Mouse (Mus musculus): Measurements from ENCODE around the gene Slc25a11.

The Slc25a11 gene

GRCm38 (mm10) chr11:70667271-70668150, 20.2 kb upstream of the Slc25a11 start:
- DNase-seq: no peak

- no peak for DNase-seq
Observed at GRCm38 (mm10) chr11:70666687-70667086, 19.4 kb upstream of the Slc25a11 start.

DNA sequence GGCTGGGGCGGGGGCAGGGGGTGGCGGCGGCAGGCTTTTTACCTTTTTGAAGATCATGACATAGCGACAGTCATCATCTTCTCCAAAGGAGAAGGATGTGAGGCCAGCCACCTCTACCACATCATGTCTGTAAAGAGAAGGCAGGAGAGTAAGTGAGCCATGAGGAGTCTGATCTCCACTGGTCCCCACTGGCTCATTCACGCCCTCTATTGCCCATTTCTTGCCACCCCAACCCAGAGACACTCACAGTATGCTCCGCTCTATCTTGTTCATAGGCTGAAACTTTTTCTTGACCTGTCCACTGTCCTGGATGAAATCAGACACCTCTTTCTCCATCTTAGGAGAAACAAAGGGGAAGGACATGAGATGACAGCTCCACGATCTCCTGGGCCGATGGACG, 17.5 kb upstream of the Slc25a11 start:
- no peak for DNase-seq

DNA sequence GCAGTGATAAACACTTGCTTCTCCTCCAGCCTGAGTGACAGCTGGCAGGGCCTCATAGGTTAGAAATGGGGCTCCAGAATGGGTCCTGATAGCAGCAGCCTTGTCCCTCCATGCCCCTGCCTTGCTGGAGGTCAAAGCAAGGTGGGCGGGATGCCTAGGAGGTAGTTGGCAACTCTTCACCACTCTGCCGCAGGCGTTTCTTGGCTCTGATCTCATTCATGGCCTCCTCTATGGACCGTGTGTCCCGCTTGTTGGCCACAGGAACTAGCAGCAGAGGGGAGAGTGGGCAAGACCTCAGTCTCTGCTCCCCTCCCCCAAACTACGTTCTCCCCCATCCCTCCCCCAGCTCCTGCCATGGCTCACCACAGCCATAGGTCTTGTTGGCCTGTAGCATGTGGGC, 16.7 kb upstream of the Slc25a11 start:
- no peak for DNase-seq

DNA sequence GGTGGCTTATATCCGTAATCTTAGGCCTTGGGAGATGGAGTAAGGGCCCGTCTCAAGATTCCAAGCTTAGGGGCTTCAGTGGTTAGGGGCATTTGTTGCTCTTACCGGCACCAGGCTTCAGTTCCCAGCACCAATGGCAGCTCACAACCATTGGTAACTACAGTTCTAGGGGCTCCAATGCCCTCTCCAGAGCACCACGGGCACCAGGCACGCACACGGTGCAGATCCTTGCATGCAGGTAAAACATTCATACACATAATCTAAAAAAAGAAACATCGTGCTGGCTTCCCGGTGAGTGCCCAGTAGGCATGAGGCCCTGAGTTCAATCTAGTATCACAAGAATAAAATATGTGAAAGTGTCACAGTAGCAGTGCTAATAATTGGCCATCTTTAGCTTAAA, 15.8 kb upstream of the Slc25a11 start:
- no peak for DNase-seq

GRCm38 (mm10) chr11:70660571-70660970, 13.3 kb upstream of the Slc25a11 start:
- DNase-seq: no peak

- no peak for DNase-seq
Observed at GRCm38 (mm10) chr11:70658942-70659341, 11.7 kb upstream of the Slc25a11 start.

DNA sequence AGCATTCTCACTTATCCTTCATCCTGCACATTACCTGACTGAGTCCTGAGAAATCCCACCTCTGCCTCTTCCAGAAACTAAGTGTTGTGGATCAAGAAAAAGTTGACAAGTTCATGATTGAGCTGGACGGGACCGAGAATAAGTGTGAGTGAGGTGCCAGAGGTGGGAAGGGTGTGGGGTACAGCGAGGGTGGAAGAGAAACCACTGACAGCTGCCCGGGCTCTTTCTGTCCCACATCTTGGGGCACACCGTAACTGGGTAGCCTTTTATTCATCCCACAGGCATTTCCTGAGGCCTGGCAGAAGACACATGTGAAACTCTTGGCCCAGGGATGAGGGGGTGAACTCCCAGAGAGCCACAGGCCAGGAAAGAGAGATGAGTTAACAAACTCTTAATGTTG, 11.2 kb upstream of the Slc25a11 start:
- no peak for DNase-seq

DNA sequence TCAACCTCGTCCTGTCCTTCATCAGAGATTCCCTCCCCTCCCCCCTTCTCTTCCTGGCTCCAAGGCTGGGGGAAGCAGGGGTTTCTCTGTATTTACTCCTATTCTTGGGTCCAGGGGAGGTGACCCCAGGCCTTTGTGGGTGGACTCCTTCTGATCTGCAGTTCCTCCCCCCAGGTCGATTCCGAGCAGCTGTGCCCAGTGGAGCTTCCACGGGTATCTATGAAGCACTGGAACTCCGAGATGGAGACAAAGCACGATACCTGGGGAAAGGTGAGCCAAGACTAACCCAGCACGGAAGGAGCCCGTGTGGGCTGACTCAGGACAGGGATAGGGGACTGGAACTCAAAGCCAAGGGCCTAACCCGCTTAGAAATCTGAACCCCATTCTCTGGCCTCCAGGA, 10.7 kb upstream of the Slc25a11 start:
- DNase-seq: no peak

DNA sequence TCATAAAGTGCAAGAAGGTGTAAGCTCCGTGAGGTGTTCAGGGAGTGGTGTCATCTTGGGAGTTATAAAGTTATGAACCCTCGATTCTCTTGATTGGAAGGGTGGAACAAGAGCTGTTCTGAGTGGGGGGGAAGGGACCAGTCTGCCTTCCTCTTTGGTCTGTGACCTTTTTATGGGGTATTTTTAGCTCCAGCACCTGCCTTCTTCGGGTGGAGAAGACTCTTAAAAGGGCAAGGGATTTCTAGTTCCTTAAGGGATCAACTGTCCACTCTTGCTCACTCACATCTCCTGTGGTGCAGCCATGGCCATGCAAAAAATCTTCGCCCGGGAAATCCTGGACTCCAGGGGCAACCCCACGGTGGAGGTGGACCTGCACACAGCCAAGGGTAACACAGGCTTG, 10.3 kb upstream of the Slc25a11 start:
- no peak for DNase-seq

DNA sequence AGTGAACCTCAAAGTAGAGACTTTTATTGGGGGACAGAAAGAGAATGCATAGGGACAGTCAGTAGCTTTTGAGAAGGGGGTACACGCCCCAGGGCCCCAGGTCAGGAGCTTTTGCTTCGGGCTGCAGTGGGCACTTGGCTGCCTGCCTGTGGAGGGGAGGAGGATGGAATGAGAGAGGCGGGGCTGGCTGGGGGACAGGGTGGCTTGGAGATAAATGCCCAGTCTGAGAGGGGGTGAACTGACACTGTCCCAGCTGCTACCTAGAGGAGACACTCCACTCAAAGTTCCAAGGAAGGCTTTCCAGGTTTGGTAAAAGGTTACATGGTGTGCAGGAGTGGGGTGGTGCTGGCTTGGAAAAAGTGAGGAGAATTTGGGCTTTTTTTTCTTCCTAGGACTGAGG, 9.7 kb upstream of the Slc25a11 start, which contains the start of gene Eno3:
Gene Eno3 (plus strand): TSS at position 239 of the 400 bp plus-strand sequence.
- DNase-seq: no peak

- DNase-seq: peak; percentile 41
Observed at GRCm38 (mm10) chr11:70656456-70656927, 9.2 kb upstream of the Slc25a11 start.

DNA sequence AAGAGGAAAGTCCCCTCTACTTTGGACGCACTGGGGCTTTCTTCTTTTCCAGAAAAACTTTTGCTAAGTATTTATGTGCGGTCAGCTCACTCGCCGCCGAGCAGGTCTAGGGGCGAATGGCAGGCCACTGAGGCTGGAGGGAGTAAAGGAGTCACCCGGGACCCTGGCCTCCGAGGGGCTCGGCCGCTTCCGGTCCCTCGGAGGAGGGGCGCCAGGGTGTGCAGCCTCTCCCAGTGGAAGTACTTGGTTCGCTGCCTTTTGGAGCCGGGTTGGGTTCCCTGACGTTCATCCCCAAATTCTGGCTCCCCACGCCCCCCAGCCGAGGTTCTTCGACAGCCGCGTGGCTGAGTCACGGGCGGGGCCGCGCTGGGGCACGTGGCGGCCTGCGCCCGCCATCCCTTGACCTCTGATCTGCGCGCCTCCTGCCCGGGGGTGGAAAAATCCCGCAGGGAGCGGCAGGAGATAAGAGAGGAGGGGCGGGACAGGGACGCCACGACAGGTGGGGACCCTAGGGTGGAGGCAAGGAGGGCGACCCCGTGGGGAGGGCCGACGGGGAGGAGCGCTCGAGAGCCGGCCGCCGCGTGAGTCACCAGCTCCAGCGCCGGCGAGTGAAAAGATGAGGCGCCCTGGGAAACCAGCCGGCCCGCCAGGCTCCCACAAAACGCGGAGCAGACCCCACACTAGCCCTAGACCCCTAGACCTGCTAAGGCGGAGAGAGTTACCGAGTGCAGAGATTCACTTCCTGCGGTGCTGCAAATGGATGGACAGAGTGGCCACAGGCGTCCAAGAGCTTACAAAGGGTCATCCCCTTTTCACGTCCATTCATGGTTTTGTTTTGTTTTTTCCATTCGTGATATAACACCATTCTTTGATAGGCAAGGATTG, 8.5 kb upstream of the Slc25a11 start:
- DNase-seq: peak; percentile 67

- peak; percentile 85 for DNase-seq
Observed at GRCm38 (mm10) chr11:70654923-70655570, 7.8 kb upstream of the Slc25a11 start.

DNA sequence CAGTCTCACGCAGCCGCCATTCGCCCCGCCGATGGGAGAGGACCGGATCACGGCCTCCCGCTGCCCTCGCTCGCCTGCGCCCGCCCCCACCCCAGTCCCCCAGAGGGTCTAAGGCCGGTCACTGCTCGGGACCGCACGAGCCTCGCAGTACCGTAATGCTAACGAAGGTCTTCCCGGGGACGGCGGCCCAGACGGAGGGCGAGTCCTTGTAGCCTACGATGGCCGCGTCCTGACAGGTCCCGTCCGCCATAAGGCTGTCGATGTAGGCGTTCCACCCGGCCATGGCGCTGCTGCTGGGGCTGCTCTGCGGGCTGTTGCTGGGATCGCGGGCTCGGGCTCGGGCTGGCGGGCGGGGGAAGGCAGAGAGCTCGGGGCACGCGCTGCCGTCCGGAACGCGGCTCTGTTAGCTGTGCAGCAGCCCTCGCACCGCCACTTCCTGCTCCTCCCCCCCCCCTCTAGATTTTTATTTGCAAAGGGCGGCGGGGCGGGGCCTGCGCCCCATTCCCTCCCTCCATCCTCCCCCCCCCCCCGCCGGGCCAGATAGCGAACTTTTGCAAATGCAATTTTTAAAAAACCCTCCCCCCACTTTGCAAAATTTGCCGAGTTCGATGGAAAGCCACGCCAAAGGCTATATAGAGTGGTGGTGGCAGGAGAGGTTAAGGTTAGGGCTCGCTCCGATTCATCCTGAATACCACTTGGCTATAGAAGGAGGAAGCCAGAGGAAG, 7.1 kb upstream of the Slc25a11 start, which contains the start of gene Pfn1:
Gene Pfn1 (minus strand): TSS at position 447 of the 725 bp plus-strand sequence.
- DNase-seq: peak; percentile 76

DNA sequence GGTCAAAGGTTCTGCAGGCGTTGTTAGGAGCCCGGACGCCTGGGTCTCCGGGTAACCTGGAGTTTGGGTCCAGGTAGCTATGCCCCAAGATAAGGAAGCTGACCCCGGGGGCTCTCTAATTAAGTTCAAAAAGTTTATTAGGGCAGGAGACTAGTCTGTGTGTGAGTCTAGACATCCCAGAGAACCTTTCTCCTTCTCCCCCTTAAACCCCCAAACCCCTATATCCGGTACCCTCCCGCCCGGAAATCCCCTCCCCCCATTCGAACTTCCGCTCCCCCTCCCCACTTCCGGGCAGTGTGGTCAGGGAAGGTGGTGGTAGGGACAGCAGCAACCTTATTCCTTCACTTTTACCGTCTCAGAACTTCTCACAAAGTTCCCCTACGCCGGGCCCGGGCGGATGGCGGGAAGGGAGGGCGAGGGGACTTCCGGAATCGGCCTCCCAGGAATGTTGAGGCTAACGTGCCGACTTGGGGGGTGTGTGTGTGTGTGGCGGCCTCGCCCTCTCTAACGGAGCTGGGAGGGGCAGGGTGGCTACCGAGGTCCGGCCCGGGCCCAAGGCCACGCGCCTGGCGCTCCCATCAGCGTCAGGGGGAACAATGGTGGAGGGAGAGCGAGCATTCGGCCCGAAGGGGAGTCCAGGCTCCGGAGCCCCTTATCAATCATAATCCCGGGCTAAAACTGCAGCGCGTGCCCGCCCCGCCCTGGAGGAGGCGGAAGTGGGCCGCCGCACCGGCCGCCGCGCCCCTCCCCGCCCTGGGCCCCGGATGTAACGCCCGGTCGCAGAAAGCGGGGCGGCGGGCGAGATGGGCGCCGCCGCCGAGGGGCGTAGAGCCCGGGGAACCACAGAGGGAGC, 6.3 kb upstream of the Slc25a11 start:
- DNase-seq: peak; percentile 71

GRCm38 (mm10) chr11:70652884-70653344, 5.6 kb upstream of the Slc25a11 start:
- no peak for DNase-seq

GRCm38 (mm10) chr11:70652029-70652883, 5.0 kb upstream of the Slc25a11 start:
- no peak for DNase-seq

GRCm38 (mm10) chr11:70651391-70651790, 4.1 kb upstream of the Slc25a11 start:
- DNase-seq: no peak
